Mouse (Mus musculus) C2C12 (cell line): Measurements from ENCODE around the gene Rps6ka1. TPM values are rescaled to one million over a fixed set of nuclear protein-coding genes. Genes with fewer than 3 reads are reported as not detected.

Source experiments
- H3K27me3 ChIP-seq: one replicate; pipeline ENCODE4 v1.6.1; 2011; ENCODE audit not compliant: control insufficient read depth, insufficient read depth, insufficient read length
- H3K36me3 ChIP-seq: one replicate; pipeline ENCODE4 v1.6.1; 2011; ENCODE audit not compliant: control insufficient read depth, insufficient read depth
- H3K4me3 ChIP-seq: one replicate; pipeline ENCODE4 v1.5.1; 2011; ENCODE audit warnings: mild to moderate bottlenecking, control low read depth; ENCODE audit not compliant: poor library complexity, insufficient read depth, severe bottlenecking
- H3K79me2 ChIP-seq: one replicate; pipeline ENCODE4 v1.6.1; 2011; ENCODE audit not compliant: control insufficient read depth, insufficient read depth
- H3K79me3 ChIP-seq: one replicate; pipeline ENCODE4 v1.6.1; 2011; ENCODE audit warnings: low read depth, control low read depth
- H3ac ChIP-seq: one replicate; pipeline ENCODE3; 2011; ENCODE audit warnings: low read depth; ENCODE audit not compliant: control insufficient read depth, insufficient read length
- CEBPB ChIP-seq: IDR thresholded peaks from one replicate; pipeline ENCODE4 v1.6.1; 2011; ENCODE audit warnings: low read depth, mild to moderate bottlenecking, control low read depth, moderate library complexity
- CTCF ChIP-seq: IDR thresholded peaks from one replicate; pipeline ENCODE4 v1.5.1; 2011; ENCODE audit not compliant: control insufficient read depth, insufficient read depth, insufficient read length
- FOSL1 ChIP-seq: IDR thresholded peaks from one replicate; pipeline ENCODE4 v1.8.0; 2011; ENCODE audit warnings: mild to moderate bottlenecking, low read length; ENCODE audit not compliant: poor library complexity, insufficient read depth, severe bottlenecking
- MAX ChIP-seq: IDR thresholded peaks from one replicate; pipeline ENCODE4 v1.6.1; 2011; ENCODE audit warnings: mild to moderate bottlenecking, control low read depth
- MYOD1 ChIP-seq: IDR thresholded peaks from one replicate; pipeline ENCODE4 v1.6.1; 2011; ENCODE audit warnings: low read depth; ENCODE audit not compliant: control insufficient read depth, insufficient read length
- MYOG ChIP-seq: IDR thresholded peaks from one replicate; pipeline ENCODE4 v1.6.1; 2011; ENCODE audit not compliant: control insufficient read depth, insufficient read length; ENCODE audit errors: extremely low read depth
- USF1 ChIP-seq: IDR thresholded peaks from one replicate; pipeline ENCODE4 v1.6.1; 2011; ENCODE audit warnings: low read depth, mild to moderate bottlenecking, control low read depth, moderate library complexity
- polyA plus RNA-seq: library from polyadenylated mRNA; unstranded; fragments of >200 nt; fragmentation: generic; extraction: Trizol; gene quantifications from one replicate; pipeline ENCODE4 v1.2.1, GENCODE M21; 2012; ENCODE audit warnings: missing spikeins

The Rps6ka1 gene
- polyA plus RNA-seq, 1 experiment, result 2.4 TPM

- Histone ChIP-seq H3K27me3 (peaks cover 4% of the 10 kb centered on the region), H3K4me3 (no peak overlapping the region), H3K36me3 (no peaks in the 10 kb centered on the region), H3ac (no peak overlapping the region), H3K79me3 (no peaks in the 10 kb centered on the region), H3K79me2 (no peaks in the 10 kb centered on the region)
- no peak for TF ChIP-seq MAX
- TF ChIP-seq MYOD1, result no peak
- no peak for TF ChIP-seq FOSL1
- no peak for TF ChIP-seq CEBPB
- no peak for TF ChIP-seq MYOG
- no peak for TF ChIP-seq CTCF
- no peak for TF ChIP-seq USF1
Observed at GRCm38 (mm10) chr4:133897431-133897891, 9.9 kb upstream of the Rps6ka1 start.

GRCm38 (mm10) chr4:133896984-133897383 is 9.4 kb upstream of the Rps6ka1 start:
- Histone ChIP-seq H3K4me3 (no peak overlapping the region), H3K27me3 (peaks cover 4% of the 10 kb centered on the region), H3ac (no peak overlapping the region), H3K36me3 (no peaks in the 10 kb centered on the region), H3K79me2 (no peaks in the 10 kb centered on the region), H3K79me3 (no peaks in the 10 kb centered on the region)
- TF ChIP-seq CEBPB (no peak), FOSL1 (no peak), MAX (no peak), USF1 (no peak), MYOG (no peak), CTCF (no peak), MYOD1 (no peak)

- H3K79me2 ChIP-seq, result no peaks in the 10 kb centered on the region
- no peak overlapping the region for H3K4me3 ChIP-seq
- TF ChIP-seq MAX (no peak), MYOD1 (no peak), MYOG (no peak), CTCF (no peak), USF1 (no peak), FOSL1 (no peak), CEBPB (no peak)
- no peaks in the 10 kb centered on the region for H3K36me3 ChIP-seq
- no peaks in the 10 kb centered on the region for H3K79me3 ChIP-seq
- H3K27me3 ChIP-seq, result peaks cover 4% of the 10 kb centered on the region
- no peak overlapping the region for H3ac ChIP-seq
Observed at GRCm38 (mm10) chr4:133896002-133896401, 8.4 kb upstream of the Rps6ka1 start.

DNA sequence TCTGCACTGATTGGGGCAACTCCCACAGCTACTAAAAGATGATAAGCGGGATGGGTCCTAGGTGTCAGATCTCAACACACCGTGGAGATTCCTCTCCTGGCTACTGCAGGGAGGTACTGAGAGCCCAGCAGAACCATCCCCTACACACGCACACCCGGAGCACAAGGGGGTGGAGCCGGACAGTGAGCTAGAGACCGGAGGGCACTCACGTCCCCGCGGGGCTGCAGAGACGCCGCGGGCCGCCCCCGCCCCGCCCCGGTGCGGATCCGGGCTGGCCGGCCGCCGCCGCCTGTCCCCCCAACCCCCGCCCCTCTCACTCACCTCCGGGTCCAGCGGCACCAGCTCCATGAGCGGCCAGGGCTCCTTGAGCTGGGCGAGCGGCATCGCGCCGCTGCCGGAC is 348 bp downstream of the Rps6ka1 start:
- peak overlapping the region; percentile 64 for H3ac ChIP-seq

GRCm38 (mm10) chr4:133885991-133886501 is 1.6 kb downstream of the Rps6ka1 start:
- Histone ChIP-seq H3K79me3 (no peaks in the 10 kb centered on the region), H3K36me3 (no peaks in the 10 kb centered on the region), H3K27me3 (peaks cover 14% of the 10 kb centered on the region), H3ac (no peak overlapping the region), H3K79me2 (no peaks in the 10 kb centered on the region), H3K4me3 (no peak overlapping the region)
- TF ChIP-seq MYOG (no peak), MYOD1 (no peak), CEBPB (no peak), MAX (no peak), USF1 (no peak), FOSL1 (no peak), CTCF (no peak)

More for the DNA sequence above, 348 bp downstream of the Rps6ka1 start:
- no peaks in the 10 kb centered on the region for H3K36me3 ChIP-seq
- no peaks in the 10 kb centered on the region for H3K79me2 ChIP-seq
- H3K79me3 ChIP-seq, result no peaks in the 10 kb centered on the region
- TF ChIP-seq MYOD1 (no peak), CEBPB (no peak), CTCF (no peak), USF1 (no peak)
- H3K4me3 ChIP-seq, result peak overlapping the region; percentile 28
- H3K27me3 ChIP-seq, result peaks cover 14% of the 10 kb centered on the region

DNA sequence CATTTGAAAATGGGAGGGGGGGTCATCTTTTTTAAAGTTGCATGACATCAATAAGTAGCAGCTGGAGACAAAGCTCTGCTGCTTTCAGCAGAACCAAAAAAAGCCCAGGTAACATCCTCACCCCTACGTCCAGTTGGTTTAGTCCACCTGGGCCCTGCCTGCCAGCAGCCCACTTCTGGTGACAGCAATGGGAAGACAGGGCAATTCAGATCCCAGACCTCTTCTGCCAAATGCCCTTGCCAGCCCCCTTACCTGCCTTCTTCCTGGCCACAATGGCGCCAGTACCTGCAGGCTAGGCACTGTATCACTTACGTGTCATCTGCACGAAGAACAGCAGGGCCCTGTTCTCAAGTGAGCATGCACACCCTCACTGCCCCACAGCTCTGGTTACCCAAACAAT is 2.3 kb downstream of the Rps6ka1 start:
- TF ChIP-seq MAX (no peak), MYOD1 (no peak), FOSL1 (no peak), USF1 (no peak), CTCF (no peak)

More for the DNA sequence above, 2.3 kb downstream of the Rps6ka1 start:
- no peaks in the 10 kb centered on the region for H3K79me2 ChIP-seq
- H3ac ChIP-seq, result no peak overlapping the region
- peaks cover 14% of the 10 kb centered on the region for H3K27me3 ChIP-seq
- no peaks in the 10 kb centered on the region for H3K79me3 ChIP-seq
- no peaks in the 10 kb centered on the region for H3K36me3 ChIP-seq
- H3K4me3 ChIP-seq, result no peak overlapping the region
